Mouse (Mus musculus): ENCODE results near the gene Pdgfra.

Pdgfra gene

GRCm38 (mm10) chr5:75209966-75210365 is 57.9 kb downstream of the Pdgfra start:
- peak; percentile 83 for DNase-seq (ENCODE audit: low read depth, low spot score)

- peak; percentile 72 for DNase-seq (ENCODE audit: low read depth, low spot score)
Measured at GRCm38 (mm10) chr5:75214520-75214919, 62.4 kb downstream of the Pdgfra start.

GRCm38 (mm10) chr5:75214929-75215328 is 62.8 kb downstream of the Pdgfra start:
- no peak for DNase-seq (ENCODE audit: low read depth, low spot score)

- no peak for DNase-seq (ENCODE audit: low read depth, low spot score)
Measured at GRCm38 (mm10) chr5:75215678-75216256, 63.7 kb downstream of the Pdgfra start.

GRCm38 (mm10) chr5:75221610-75222009 is 69.5 kb downstream of the Pdgfra start:
- no peak for DNase-seq (ENCODE audit: low read depth, low spot score)

- DNase-seq (ENCODE audit: low read depth, low spot score): no peak
Measured at GRCm38 (mm10) chr5:75222491-75223265, 70.6 kb downstream of the Pdgfra start.

GRCm38 (mm10) chr5:75238363-75238762 is 86.3 kb downstream of the Pdgfra start:
- peak; percentile 22 for DNase-seq (ENCODE audit: low read depth, low spot score)

- DNase-seq (ENCODE audit: low read depth, low spot score): no peak
Measured at GRCm38 (mm10) chr5:75238928-75239777, 87.1 kb downstream of the Pdgfra start.

- DNase-seq (ENCODE audit: low read depth, low spot score): no peak
Measured at GRCm38 (mm10) chr5:75247070-75247740, 95.1 kb downstream of the Pdgfra start.

All from ES-CJ7 (cell line).